Mouse (Mus musculus) gastrocnemius, adult 18-20 months (tissue): ENCODE data around the gene Tspan13. TPM values are rescaled to one million over a fixed set of nuclear protein-coding genes. Genes with fewer than 3 reads are reported as not detected.

Source experiments
- DNase-seq: peaks from one replicate; pipeline ENCODE4 v3.0.0; 2021; ENCODE audit warnings: low spot score
- total RNA-seq, 2 experiments: library from RNA; stranded (reverse); gene quantifications; 2 replicates each; pipeline ENCODE4 v1.2.3; 2021

Tspan13 gene
- total RNA-seq, 2 experiments from 2014 or later, result 18.9 to 23.8 TPM

- no peak for DNase-seq
Measured at GRCm38 (mm10) chr12:36032419-36032818, 9.9 kb downstream of the Tspan13 start.

GRCm38 (mm10) chr12:36030660-36031363, 11.5 kb downstream of the Tspan13 start:
- no peak for DNase-seq

- DNase-seq, result no peak
Measured at GRCm38 (mm10) chr12:36029687-36030086, 12.6 kb downstream of the Tspan13 start.

GRCm38 (mm10) chr12:36028968-36029645, 13.2 kb downstream of the Tspan13 start:
- DNase-seq, result no peak

DNA sequence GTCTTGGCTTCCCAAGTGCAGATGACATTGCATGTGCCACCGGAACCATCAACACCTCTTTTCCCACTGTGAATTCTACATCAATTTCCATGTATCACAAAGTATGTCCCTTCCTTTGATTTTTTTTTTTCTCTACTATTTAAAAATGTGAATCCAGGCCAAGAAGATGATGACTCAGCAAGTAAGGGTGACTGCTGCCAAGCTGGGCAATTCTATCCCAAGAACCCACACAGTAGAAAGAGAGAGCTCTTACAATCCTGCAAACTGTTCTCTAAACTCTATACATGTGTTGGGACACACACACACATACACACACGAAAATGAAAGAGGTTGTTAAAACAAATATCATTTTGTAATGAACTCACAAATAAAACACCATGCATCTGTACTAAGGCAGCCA, 15.1 kb downstream of the Tspan13 start:
- DNase-seq, result no peak

GRCm38 (mm10) chr12:36026126-36026525, 16.2 kb downstream of the Tspan13 start:
- DNase-seq, result no peak

DNA sequence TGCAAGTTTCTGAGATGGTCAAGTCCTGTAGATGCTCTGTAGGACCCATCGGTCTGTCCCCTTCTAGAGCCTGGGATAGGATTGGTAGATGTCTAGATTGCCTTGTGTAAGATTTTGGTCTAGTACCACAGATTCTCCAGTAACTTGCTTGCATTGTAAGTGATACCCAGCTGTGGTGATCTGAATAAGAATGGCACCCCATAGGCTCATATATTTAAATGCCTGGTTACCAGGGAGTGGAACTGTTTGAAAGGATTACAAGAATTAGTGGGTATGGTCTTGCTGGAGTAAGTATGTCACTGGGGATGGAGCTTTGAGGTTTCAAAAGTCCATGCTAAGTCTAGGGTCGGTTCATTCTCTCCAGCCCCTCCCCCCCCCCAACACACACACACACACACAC, 21.6 kb downstream of the Tspan13 start:
- DNase-seq, result no peak

DNA sequence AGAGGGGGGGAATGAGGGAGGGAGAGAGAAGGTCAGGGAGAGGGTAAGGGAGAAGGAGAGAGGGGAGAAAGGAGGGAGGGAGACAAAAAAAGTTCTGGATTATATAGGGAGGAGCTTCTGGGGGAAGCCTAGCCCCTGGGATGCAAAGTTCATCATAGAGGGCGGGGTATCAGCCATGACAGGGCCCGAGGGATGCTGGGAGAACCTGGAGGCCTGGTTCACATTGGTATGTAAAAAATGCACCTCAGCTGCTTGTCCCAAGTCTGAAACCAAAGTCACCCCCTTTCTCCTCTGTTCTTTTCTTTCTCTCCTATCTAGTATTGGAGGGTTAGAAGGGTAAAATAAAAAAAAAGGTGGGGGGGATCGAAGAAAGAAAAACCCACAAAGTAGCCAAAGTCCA, 22.2 kb downstream of the Tspan13 start:
- no peak for DNase-seq

- no peak for DNase-seq
Measured at GRCm38 (mm10) chr12:36019572-36019971, 22.7 kb downstream of the Tspan13 start.

- DNase-seq, result no peak
Measured at GRCm38 (mm10) chr12:36017791-36018190, 24.5 kb downstream of the Tspan13 start.

GRCm38 (mm10) chr12:36013216-36013910, 28.9 kb downstream of the Tspan13 start:
- no peak for DNase-seq

- DNase-seq, result no peak
Measured at GRCm38 (mm10) chr12:36008364-36009047, 33.8 kb downstream of the Tspan13 start.

GRCm38 (mm10) chr12:36007581-36007980, 34.7 kb downstream of the Tspan13 start:
- DNase-seq, result no peak

- no peak for DNase-seq
Measured at GRCm38 (mm10) chr12:36004714-36005113, 37.6 kb downstream of the Tspan13 start.

- DNase-seq, result peak; percentile 28
Measured at GRCm38 (mm10) chr12:35995799-35996198, 46.5 kb downstream of the Tspan13 start.

DNA sequence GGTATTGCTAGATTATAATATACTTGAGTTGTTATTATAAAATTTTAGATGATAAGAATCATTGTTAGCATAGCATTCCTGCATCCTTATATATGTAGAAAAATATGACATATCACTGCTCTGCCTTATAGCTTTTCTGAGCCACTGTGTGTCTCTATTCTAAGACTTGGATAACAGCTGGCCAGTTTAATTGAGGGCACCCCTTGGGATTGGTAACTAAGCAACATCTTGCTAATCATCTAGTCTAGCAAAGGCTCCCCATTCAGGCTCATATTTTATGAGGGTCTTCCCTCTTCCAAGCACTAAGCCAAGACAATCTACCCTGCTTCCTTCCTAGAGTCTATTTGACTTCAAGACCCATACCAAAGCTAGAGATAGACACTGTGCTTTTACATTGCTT, 48.2 kb downstream of the Tspan13 start:
- no peak for DNase-seq

DNA sequence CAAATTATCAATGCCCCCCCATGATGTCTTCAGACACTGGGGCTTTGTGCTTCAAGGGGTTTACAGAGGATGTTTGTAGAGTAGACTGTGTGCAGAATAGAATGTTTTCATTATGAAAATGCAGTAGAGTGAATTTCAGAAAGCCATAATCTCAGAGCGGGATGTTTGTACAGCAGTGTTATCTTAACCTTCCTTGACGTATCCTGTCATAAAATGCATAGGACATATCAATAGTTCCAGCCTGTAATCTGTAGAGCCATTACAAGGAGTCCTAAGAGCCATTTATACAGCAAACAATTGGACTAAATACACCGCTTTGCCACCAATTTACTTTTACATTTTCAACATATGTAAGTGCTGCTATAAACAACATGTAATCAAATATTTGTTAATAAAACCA, 48.7 kb downstream of the Tspan13 start:
- DNase-seq, result no peak

- DNase-seq, result no peak
Measured at GRCm38 (mm10) chr12:35992711-35993110, 49.6 kb downstream of the Tspan13 start, which contains the start of gene Agr2. Agr2 (plus strand) TSS chr12:35992907.

GRCm38 (mm10) chr12:35984743-35985142, 57.6 kb downstream of the Tspan13 start:
- DNase-seq, result no peak

GRCm38 (mm10) chr12:35983472-35983871, 58.8 kb downstream of the Tspan13 start:
- DNase-seq, result no peak

GRCm38 (mm10) chr12:35981732-35982360, 60.5 kb downstream of the Tspan13 start:
- DNase-seq, result no peak
